Mouse (Mus musculus) naive thymus-derived CD4-positive, alpha-beta T cell, adult 2 months (primary cell): Measurements from ENCODE around the gene Slc25a47.

Source experiments
- DNase-seq: peaks from one replicate; pipeline ENCODE4 v3.0.0-alpha.2; 2011; ENCODE audit warnings: low read depth

Gene Slc25a47

DNA sequence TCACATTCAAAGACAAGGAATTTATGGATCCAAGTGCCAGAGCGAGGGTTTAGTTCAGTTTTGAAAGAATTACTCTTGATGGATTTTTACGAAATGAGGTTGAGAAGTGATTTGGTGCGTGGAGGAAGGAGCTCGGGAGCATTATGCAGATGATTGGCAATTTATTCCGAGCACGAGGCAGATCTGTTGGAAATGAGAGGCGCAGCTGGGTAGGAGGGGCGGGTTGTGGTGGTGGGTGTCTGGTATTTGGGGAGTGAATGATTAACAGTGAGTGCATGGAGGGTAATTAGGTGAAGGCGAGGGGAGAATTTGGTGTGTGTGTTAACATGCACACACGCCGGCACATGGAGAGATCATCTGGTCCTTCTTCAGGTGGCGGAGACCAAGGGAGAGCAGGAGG is 70.6 kb downstream of the Slc25a47 start:
- DNase-seq: no peak
